Mouse (Mus musculus) cerebellum, postnatal 25 days (tissue): ENCODE data around the gene Olfr722.
"Not testable (repeated sequence)": the region's sequence is repeated elsewhere in the genome, so short reads cannot be mapped to it uniquely, and the experiment has no call there.

Experiments
- DNase-seq, 2 experiments: peaks; one replicate each; pipeline ENCODE4 v3.0.0; 2021; ENCODE audit warnings: mixed read lengths in 2 of 2

Olfr722 gene

GRCm38 (mm10) chr14:49901899-49902298, at the start of gene Olfr722:
TSS of gene Olfr722 (minus strand) at chr14:49901999.
- no peak for DNase-seq

- DNase-seq: not testable (repeated sequence)
Measured at GRCm38 (mm10) chr14:49931687-49932086, 29.9 kb upstream of the Olfr722 start, which contains the start of gene Olfr723. TSS of gene Olfr723 (minus strand) at chr14:49931787.

GRCm38 (mm10) chr14:49860387-49860786, 41.4 kb downstream of the Olfr722 start:
- DNase-seq: peak in 1 of 2 experiments; percentile 29
